Mouse (Mus musculus) left cerebral cortex, postnatal 10 days (tissue): ENCODE data around the gene Psmc2. TPM values are rescaled to one million over a fixed set of nuclear protein-coding genes. Genes with fewer than 3 reads are reported as not detected.

ENCODE experiments used
- DNase-seq, 2 experiments: peaks; one replicate each; pipeline ENCODE4 v3.0.0; 2021 to 2022; ENCODE audit warnings: low spot score in 2 of 2, mixed read lengths in 1 of 2; ENCODE audit errors: extremely low spot score in 1 of 2
- intact Hi-C: fragments of 180-260 bp; cut with DNase I; formaldehyde crosslinking; loops from one replicate; pipeline ENCODE4 v1.15.1; 2025
- total RNA-seq, 2 experiments: library from RNA; stranded (reverse); gene quantifications; 2 replicates each; pipeline ENCODE4 v1.2.3; 2021

The Psmc2 gene
- total RNA-seq, 2 experiments from 2014 or later, result 122 TPM

- intact Hi-C loops, result loop anchor here (10.0 kb wide), 1 partner anchor 726 kb away; no protein-coding TSS in a partner anchor
- DNase-seq, result no peak
These were observed 4.0 kb downstream of the Psmc2 start for GRCm38 (mm10) chr5:21789061-21789460.

DNA sequence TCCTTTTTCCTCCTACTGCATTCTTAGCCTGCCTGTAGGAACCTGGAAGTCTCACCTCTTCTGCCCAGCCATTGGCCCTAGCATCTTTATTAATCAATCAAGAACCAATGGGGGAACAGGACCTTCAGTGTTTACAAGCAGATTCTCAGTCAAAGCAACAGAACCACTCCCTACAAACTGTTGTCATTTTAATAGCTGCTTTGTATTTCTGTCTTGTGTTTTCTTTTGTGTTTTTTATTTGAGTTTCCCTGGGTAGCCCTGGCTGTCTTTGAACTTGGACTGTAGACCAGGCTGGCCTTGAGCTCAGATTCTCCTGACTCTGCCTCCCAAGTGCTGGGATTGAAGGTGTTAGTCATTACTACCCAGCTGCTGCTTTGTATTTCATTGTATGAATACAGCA lies 7.1 kb downstream of the Psmc2 start:
- intact Hi-C loops, result no loop called here
- DNase-seq, result no peak

DNA sequence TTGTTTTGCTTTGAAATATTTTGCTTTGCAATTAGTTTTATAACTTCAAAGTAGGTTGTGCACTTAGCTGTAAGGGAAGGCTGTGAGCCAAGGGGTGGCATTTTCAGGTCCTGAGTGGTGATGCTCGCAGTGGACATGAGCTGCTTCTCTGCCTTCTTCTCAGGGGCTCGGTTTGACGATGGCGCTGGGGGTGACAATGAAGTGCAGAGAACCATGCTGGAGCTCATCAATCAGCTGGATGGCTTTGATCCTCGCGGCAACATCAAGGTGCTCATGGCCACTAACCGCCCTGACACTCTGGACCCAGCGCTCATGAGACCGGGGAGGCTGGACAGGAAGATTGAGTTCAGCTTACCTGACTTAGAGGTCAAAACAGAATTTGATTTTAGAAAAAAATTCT lies 17.8 kb downstream of the Psmc2 start:
- no peak for DNase-seq
- intact Hi-C loops, result no loop called here

DNA sequence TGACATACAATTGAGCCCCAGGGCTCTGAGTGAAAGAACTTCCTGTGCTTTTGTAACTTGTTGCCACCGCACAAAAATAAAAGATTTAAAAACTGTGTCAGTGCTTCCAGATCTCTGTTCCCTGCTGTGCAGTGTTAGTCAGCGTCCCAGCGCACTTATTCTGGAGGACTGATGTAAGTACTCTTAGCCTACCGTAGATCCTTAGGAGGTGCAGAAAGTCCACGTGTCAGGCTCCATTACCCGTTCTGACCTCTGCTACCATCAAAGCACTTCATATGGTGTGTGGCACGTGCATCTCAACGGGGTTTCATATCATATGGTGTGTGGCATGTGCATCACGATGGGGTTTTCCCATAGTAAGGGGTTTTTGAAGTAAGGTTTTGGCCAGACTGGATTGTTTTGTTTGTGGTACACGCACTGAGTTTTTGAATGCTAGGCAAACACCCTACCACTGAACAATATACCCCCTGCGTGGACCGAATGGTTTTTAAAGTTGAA lies 18.7 kb downstream of the Psmc2 start:
- intact Hi-C loops, result no loop called here

GRCm38 (mm10) chr5:21804837-21805236 lies 19.8 kb downstream of the Psmc2 start:
- intact Hi-C loops, result no loop called here
- DNase-seq, result no peak

More for the DNA sequence above, 18.7 kb downstream of the Psmc2 start:
- no peak for DNase-seq

- intact Hi-C loops, result loop anchor here (10.0 kb wide), 1 partner anchor 704 kb away; no protein-coding TSS in a partner anchor
- DNase-seq, result no peak
These were observed 25.8 kb downstream of the Psmc2 start for GRCm38 (mm10) chr5:21810924-21811323.

DNA sequence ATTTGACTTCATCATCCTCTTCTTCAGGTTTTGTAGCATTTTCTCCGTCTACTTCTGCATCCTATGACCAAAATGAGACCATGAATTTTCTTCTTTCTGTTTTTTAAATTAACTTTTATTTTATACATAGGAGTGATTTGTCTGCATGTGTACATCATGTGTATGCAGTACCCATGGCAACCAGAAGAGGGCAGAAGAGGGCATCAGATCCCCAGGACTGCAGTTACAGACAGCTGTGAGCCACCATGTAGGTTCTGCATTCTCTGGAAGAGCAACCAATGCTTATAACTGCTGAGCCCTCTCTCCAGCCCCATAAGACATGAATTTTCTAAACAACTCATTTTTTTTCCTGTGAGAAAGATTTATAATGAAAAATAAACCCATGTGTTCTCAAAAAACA lies 28.9 kb downstream of the Psmc2 start:
- intact Hi-C loops, result loop anchor here (10.0 kb wide), 1 partner anchor 701 kb away; no protein-coding TSS in a partner anchor
- peak; percentile 11 to 40 for DNase-seq

DNA sequence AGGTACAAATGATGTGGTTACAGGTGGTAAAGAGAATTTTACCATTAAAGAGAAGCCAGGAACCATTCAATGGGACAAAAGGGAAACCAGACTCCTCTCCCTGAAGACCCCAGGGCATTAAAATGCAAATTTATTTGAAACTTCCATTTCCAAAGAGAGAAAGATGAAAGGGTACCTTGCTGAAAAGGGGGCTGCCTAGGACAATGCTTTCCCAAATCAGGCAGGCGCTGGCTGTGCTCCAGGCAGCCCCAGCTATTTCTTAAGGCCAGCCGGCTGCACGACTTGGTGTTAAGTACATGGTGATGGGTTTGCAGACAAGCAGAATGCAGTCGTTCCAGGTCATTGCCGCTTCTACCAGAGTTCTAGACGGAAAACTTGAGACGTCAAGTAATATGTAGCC lies 41.3 kb downstream of the Psmc2 start:
- intact Hi-C loops, result no loop called here
- DNase-seq, result no peak

DNA sequence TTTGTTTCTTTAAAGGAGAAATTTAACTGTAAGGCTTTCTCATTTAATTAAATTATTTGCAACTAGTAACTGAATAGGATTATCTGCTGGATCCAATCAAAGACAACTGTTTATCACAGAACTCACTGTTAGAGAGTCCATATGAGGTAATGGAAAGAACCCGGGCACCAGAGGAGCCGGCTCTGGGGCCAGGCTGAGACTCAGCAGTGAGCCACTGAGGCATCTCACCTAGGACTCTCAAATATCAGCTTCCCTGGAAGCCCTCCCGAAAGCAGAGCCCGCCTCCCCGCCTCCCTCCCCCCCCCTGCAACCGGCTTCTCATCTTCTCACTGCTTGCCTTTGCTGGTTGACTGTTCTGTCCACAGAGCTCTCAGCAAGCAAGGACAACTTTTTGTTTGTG lies 42.6 kb downstream of the Psmc2 start:
- intact Hi-C loops, result no loop called here
- no peak for DNase-seq

DNA sequence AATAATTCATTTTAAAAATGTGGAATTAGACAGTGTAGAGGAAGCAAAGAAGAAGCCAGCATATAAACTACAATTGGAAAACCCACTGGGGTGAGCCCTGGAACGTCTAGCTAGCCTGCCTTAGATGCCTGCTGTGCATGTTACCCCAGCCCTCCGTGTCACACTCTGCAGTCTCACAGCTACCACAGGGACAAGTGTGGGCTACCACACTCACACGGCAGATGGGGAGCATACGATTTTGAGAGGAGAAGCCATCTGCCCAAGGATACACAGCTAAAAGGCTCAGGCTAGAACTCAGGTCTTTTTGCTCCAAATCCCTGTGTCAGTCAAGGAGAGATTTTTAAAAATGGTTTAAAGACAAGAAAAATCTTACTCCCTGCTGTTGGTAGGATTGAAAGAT lies 43.8 kb downstream of the Psmc2 start:
- intact Hi-C loops, result no loop called here
- peak in 1 of 2 experiments; percentile 16 for DNase-seq

DNA sequence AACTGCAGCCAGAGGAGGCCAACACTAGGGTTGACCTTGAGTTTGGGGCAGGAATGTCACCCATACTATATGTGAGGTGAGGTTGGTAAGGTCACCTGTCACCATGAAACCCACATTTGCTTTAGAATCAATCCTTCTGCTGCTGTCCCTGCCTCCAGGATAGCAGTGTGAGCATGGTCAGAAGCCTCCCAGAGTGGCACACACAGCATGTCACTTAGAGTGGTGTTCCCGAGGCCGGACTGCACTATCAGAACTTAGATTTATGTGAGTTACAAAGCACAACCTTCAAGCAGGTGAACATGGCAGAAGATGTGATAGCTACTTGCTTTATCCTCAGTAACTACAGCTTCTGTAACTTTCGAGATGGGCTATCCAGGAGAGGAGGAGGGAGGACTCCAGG lies 46.7 kb downstream of the Psmc2 start:
- intact Hi-C loops, result no loop called here
- no peak for DNase-seq

- no peak for DNase-seq
- intact Hi-C loops, result no loop called here
These were observed 59.6 kb downstream of the Psmc2 start for GRCm38 (mm10) chr5:21844676-21845075.

DNA sequence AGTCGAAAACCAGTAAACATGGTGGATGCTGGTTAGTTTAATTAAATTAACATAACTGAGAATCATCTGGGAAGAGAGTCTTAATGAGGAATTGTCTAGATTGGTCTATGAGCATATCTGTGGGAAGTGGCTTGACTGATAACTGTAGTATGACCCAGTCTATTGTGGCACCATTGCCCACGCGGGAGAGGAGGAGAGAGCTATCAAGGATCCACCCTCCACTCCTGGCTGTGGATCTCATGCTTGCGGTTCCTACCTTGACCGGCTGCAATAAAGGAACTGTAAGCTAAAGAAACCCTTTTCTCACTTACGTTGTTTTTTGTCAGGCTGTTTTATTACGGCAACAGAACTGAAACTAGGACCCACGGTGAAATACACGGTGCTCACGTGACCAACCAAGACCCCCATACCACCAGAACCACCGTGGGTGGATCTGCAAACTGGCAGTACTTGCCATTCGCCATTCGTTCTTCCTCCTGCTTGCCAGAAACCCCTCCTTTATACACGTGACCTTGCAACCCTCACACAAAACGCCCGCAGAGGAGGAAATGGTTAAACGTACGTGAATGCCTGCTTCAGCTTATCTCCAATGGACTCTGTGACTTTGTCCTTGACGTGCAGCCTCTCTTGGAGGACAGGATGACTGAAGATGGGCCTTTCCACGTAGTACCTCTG lies 61.7 kb downstream of the Psmc2 start:
- DNase-seq, result no peak
- intact Hi-C loops, result no loop called here

- DNase-seq, result no peak
- intact Hi-C loops, result no loop called here
These were observed 62.4 kb downstream of the Psmc2 start for GRCm38 (mm10) chr5:21847438-21847837.

GRCm38 (mm10) chr5:21851679-21852340 lies 66.7 kb downstream of the Psmc2 start:
- intact Hi-C loops, result no loop called here
- no peak for DNase-seq

Other genes with a start within 250 kb of the Psmc2 start
- 1 to 10 TPM in 1 of 2 experiments, under 1 TPM in 1; 0.77 to 1.2 TPM for gene Lrrc17, start 241.7 kb upstream of the Psmc2 start, total RNA-seq
- under 1 TPM; 0.24 to 0.36 TPM for gene Fbxl13, start 139.6 kb upstream of the Psmc2 start, total RNA-seq
- gene Armc10, start 139.5 kb upstream of the Psmc2 start, total RNA-seq, result 10 to 100 TPM; 28.4 to 29.1 TPM
- gene Napepld, start 83.9 kb upstream of the Psmc2 start, total RNA-seq, result 1 to 10 TPM; 5.0 to 5.2 TPM
- gene Pmpcb, start 48.1 kb upstream of the Psmc2 start, total RNA-seq, result 10 to 100 TPM; 55.0 to 72.7 TPM
- gene Dnajc2, start within 50 bp of the Psmc2 start, total RNA-seq, result 10 to 100 TPM; 34.8 to 36.1 TPM
- gene Slc26a5, start 80.3 kb downstream of the Psmc2 start, total RNA-seq, result under 1 TPM; 0.32 to 0.47 TPM